Mouse (Mus musculus) neural tube, embryonic 15.5 days (tissue): Measurements from ENCODE around the gene H2-M10.6. TPM values are rescaled to one million over a fixed set of nuclear protein-coding genes. Genes with fewer than 3 reads are reported as not detected.

Source experiments
- polyA plus RNA-seq: library from polyadenylated mRNA; unstranded; fragments of >200 nt; fragmentation: Nextera tagmentation; extraction: Ambion mirVana; gene quantifications from 2 replicates; pipeline ENCODE4 v1.2.1, GENCODE M21; 2015

H2-M10.6 gene
- polyA plus RNA-seq, 1 experiment from 2014 or later: not detected

Other genes with a start within 250 kb of the H2-M10.6 start
- not detected in 2 replicates for gene H2-M9, start 169.5 kb upstream of the H2-M10.6 start, polyA plus RNA-seq
- gene H2-M1, start 140.0 kb upstream of the H2-M10.6 start, polyA plus RNA-seq: not detected in 2 replicates
- not detected in 2 replicates for gene H2-M10.5, start 39.3 kb upstream of the H2-M10.6 start, polyA plus RNA-seq
- gene Trim26, start 25.0 kb downstream of the H2-M10.6 start, polyA plus RNA-seq: 51.2 and 52.0 TPM in 2 replicates
- gene Trim15, start 55.0 kb downstream of the H2-M10.6 start, polyA plus RNA-seq: 0.73 and 0.82 TPM in 2 replicates
- gene Trim10, start 57.4 kb downstream of the H2-M10.6 start, polyA plus RNA-seq: 1.4 and 1.9 TPM in 2 replicates
- not detected in 2 replicates for gene Trim40, start 78.0 kb downstream of the H2-M10.6 start, polyA plus RNA-seq
- 2.2 TPM in 1 of 2 replicates, not detected in the other for gene Trim31, start 85.9 kb downstream of the H2-M10.6 start, polyA plus RNA-seq
- 1.9 and 2.0 TPM in 2 replicates for gene Rnf39, start 130.7 kb downstream of the H2-M10.6 start, polyA plus RNA-seq
- gene Ppp1r11, start 139.6 kb downstream of the H2-M10.6 start, polyA plus RNA-seq: 155 and 168 TPM in 2 replicates
- gene Znrd1, start 146.4 kb downstream of the H2-M10.6 start, polyA plus RNA-seq: 59.2 and 62.9 TPM in 2 replicates
- gene Znrd1as, start 146.4 kb downstream of the H2-M10.6 start, polyA plus RNA-seq: 5.5 and 5.8 TPM in 2 replicates
- gene 2410137M14Rik, start 169.1 kb downstream of the H2-M10.6 start, polyA plus RNA-seq: 0.27 TPM in 1 of 2 replicates, not detected in the other
- 2.5 and 2.7 TPM in 2 replicates for gene H2-M5, start 177.4 kb downstream of the H2-M10.6 start, polyA plus RNA-seq
- 200 and 252 TPM in 2 replicates for gene Zfp57, start 189.0 kb downstream of the H2-M10.6 start, polyA plus RNA-seq
- 1.5 and 2.0 TPM in 2 replicates for gene Mog, start 211.2 kb downstream of the H2-M10.6 start, polyA plus RNA-seq
- gene Gabbr1, start 233.8 kb downstream of the H2-M10.6 start, polyA plus RNA-seq: 77.9 and 90.1 TPM in 2 replicates